Mouse (Mus musculus): ENCODE measurements around the gene Gm17655. TPM values are rescaled to one million over a fixed set of nuclear protein-coding genes. Genes with fewer than 3 reads are reported as not detected.
A peak's percentile ranks its signal among the peaks of the same experiment; 100 is the strongest.
"Not testable (repeated sequence)": the region's sequence is repeated elsewhere in the genome, so short reads cannot be mapped to it uniquely, and the experiment has no call there.

Gm17655 gene
- polyA plus RNA-seq, 1 experiment from 2014 or later: 6.4 TPM

DNA sequence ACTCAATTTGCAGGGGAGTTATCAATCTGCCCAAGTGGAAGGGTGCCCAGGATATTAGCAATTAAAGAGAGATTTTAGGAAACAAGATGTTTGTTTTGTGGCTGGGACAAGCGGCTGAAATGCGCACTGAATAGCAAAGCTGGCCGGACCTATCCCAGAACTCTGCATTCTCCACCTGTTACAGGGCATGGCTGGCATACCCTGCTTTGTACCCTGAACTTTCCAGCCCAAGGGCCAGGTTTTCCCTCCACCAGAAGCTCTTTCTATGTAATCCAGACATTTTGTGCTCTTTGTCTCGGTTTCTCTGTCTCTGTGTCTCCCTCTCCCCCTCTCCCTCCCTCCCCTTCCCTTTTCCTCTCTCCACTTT lies 22.5 kb upstream of the Gm17655 start:
- Histone ChIP-seq H3K4me2 (ENCODE audit: low read depth, low read length, severe bottlenecking) (peak overlapping the region; percentile 53), H3K4me3 (ENCODE audit: low read depth, low read length) (peak overlapping the region; percentile 49), H3K27me3 (ENCODE audit: control insufficient read depth, insufficient read depth, low read length) (no peaks in the 10 kb centered on the region), H3K4me1 (replicated peaks; ENCODE audit: control insufficient read depth, insufficient read depth, low read length) (no peaks in the 10 kb centered on the region; the same call in 1 of the 2 replicates), H3K36me3 (ENCODE audit: control insufficient read depth, insufficient read depth, low read length) (no peaks in the 10 kb centered on the region), H3K27ac (ENCODE audit: low read depth, low read length) (no peak overlapping the region), H3K9me3 (ENCODE audit: control insufficient read depth, low read length) (no peaks in the 10 kb centered on the region), H3K9ac (ENCODE audit: low read length) (peak overlapping the region; percentile 65)
- peak; percentile 4 for ATAC-seq (replicated peaks; ENCODE audit: low FRiP score)
- no peak for DNase-seq (ENCODE audit: low spot score)
- 4% methylated on average over 4 of the region's 4 CpGs for WGBS

GRCm38 (mm10) chr5:110094030-110094846 lies 21.9 kb upstream of the Gm17655 start, which contains the start of gene Gm35315:
Gm35315 (minus strand) TSS chr5:110094420.
- peak within 1 kb of the TSS; percentile 53 for H3K4me2 ChIP-seq (ENCODE audit: low read depth, low read length, severe bottlenecking)
- H3K9ac ChIP-seq (ENCODE audit: low read length): peak within 1 kb of the TSS; percentile 65
- no peaks in the 10 kb centered on the region; the same call in 1 of the 2 replicates for H3K4me1 ChIP-seq (replicated peaks; ENCODE audit: control insufficient read depth, insufficient read depth, low read length)
- no peaks in the 10 kb centered on the region for H3K36me3 ChIP-seq (ENCODE audit: control insufficient read depth, insufficient read depth, low read length)
- no peaks in the 10 kb centered on the region for H3K27me3 ChIP-seq (ENCODE audit: control insufficient read depth, insufficient read depth, low read length)
- H3K9me3 ChIP-seq (ENCODE audit: control insufficient read depth, low read length): no peaks in the 10 kb centered on the region
- peak within 1 kb of the TSS; percentile 49 for H3K4me3 ChIP-seq (ENCODE audit: low read depth, low read length)
- peak; percentile 98 for ATAC-seq (replicated peaks; ENCODE audit: low FRiP score)
- WGBS: under 1% methylated on average over 25 of the region's 25 CpGs
- no peak within 1 kb of the TSS for H3K27ac ChIP-seq (ENCODE audit: low read depth, low read length)
- DNase-seq (ENCODE audit: low spot score): peak; percentile 89

GRCm38 (mm10) chr5:110091546-110091945 lies 19.2 kb upstream of the Gm17655 start:
- H3K27me3 ChIP-seq (ENCODE audit: control insufficient read depth, insufficient read depth, low read length): no peaks in the 10 kb centered on the region
- H3K27ac ChIP-seq (ENCODE audit: low read depth, low read length): no peak overlapping the region
- no peak for DNase-seq (ENCODE audit: low spot score)
- H3K9ac ChIP-seq (ENCODE audit: low read length): no peak overlapping the region
- H3K9me3 ChIP-seq (ENCODE audit: control insufficient read depth, low read length): no peaks in the 10 kb centered on the region
- no peak for ATAC-seq (replicated peaks; ENCODE audit: low FRiP score)
- no peaks in the 10 kb centered on the region for H3K36me3 ChIP-seq (ENCODE audit: control insufficient read depth, insufficient read depth, low read length)
- no peak overlapping the region for H3K4me3 ChIP-seq (ENCODE audit: low read depth, low read length)
- no peaks in the 10 kb centered on the region; the same call in 1 of the 2 replicates for H3K4me1 ChIP-seq (replicated peaks; ENCODE audit: control insufficient read depth, insufficient read depth, low read length)
- WGBS: 85% methylated on average over 2 of the region's 2 CpGs
- no peak overlapping the region for H3K4me2 ChIP-seq (ENCODE audit: low read depth, low read length, severe bottlenecking)

GRCm38 (mm10) chr5:110086161-110086866 lies 14.0 kb upstream of the Gm17655 start:
- H3K27me3 ChIP-seq (ENCODE audit: control insufficient read depth, insufficient read depth, low read length): no peaks in the 10 kb centered on the region
- H3K9ac ChIP-seq (ENCODE audit: low read length): no peak overlapping the region

DNA sequence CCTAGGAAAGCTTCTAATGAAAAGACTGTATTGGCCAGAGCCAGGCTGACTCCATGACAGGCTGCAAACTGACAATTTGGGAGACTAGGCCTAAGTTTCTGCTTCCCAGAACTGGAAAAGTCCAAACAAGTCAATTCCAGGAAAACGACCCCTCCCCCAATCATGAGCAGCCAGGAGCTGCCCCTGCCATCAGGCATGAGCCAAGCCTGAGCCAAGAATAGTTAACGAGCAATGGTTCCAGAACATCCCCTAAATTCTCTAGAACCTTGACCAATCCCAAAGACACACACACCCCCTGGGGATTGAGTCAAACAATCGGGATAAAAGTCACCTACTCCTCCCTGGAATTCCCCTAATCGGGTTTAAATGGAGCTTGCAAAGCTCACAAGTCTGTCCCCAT lies 10.6 kb upstream of the Gm17655 start:
- H3K9me3 ChIP-seq (ENCODE audit: control insufficient read depth, low read length): peaks cover 7% of the 10 kb centered on the region; the same call in 1 of the 2 replicates
- H3K27ac ChIP-seq (ENCODE audit: low read depth, low read length): no peak overlapping the region
- H3K4me3 ChIP-seq (ENCODE audit: low read depth, low read length): no peak overlapping the region
- H3K4me2 ChIP-seq (ENCODE audit: low read depth, low read length, severe bottlenecking): no peak overlapping the region
- DNase-seq (ENCODE audit: low spot score) (no peak), ATAC-seq (replicated peaks; ENCODE audit: low FRiP score) (no peak)
- H3K27me3 ChIP-seq (ENCODE audit: control insufficient read depth, insufficient read depth, low read length): no peaks in the 10 kb centered on the region
- no peaks in the 10 kb centered on the region; the same call in 1 of the 2 replicates for H3K36me3 ChIP-seq (ENCODE audit: control insufficient read depth, insufficient read depth, low read length)
- no peaks in the 10 kb centered on the region for H3K4me1 ChIP-seq (replicated peaks; ENCODE audit: control insufficient read depth, insufficient read depth, low read length)
- 83% methylated on average over 4 of the region's 4 CpGs for WGBS
- no peak overlapping the region for H3K9ac ChIP-seq (ENCODE audit: low read length)

More at GRCm38 (mm10) chr5:110086161-110086866, 14.0 kb upstream of the Gm17655 start:
- H3K27ac ChIP-seq (ENCODE audit: low read depth, low read length): no peak overlapping the region
- H3K4me2 ChIP-seq (ENCODE audit: low read depth, low read length, severe bottlenecking): no peak overlapping the region
- H3K4me3 ChIP-seq (ENCODE audit: low read depth, low read length): no peak overlapping the region
- H3K4me1 ChIP-seq (replicated peaks; ENCODE audit: control insufficient read depth, insufficient read depth, low read length): no peaks in the 10 kb centered on the region
- H3K36me3 ChIP-seq (ENCODE audit: control insufficient read depth, insufficient read depth, low read length): no peaks in the 10 kb centered on the region
- WGBS: 39% methylated on average over 14 of the region's 14 CpGs
- DNase-seq (ENCODE audit: low spot score) (no peak), ATAC-seq (replicated peaks; ENCODE audit: low FRiP score) (no peak)
- H3K9me3 ChIP-seq (ENCODE audit: control insufficient read depth, low read length): no peaks in the 10 kb centered on the region

DNA sequence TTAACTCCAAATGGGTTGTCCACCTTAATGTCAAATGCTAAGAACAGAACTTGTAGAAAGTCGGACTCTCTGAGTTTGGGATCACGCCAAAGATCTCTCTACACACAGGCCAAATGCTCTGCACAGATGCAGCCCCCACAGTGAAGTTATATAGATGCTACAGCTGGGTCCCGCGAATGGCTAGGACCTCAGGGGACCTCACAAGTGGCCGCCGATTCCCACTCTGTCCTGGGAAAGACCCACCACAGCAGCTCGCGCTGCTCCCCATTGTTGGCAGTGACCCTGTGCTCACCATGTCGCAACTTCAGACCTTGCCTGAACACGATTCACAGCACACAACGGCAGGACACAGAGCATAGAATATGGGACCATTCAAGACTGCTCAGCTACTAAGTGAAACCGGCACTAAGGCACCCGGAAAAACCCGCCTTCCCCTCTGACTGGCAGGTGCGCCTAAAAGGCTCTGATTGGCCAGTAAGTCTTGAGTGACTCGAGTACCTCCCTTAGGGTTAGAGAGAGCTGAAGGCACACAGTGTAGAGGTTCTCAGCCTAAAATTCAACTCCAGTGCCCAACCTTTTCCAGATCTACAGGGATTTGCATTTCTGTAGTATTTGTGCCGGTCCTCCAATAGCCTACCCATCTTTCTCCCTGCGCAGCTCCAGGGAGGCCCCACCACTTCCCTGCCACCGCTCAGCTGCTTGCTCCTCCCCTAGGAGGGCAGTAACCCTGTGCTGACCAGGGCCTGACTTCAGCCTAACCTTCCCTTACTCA lies 14.5 kb downstream of the Gm17655 start:
- peak overlapping the region; percentile 60 for H3K9ac ChIP-seq (ENCODE audit: low read length)
- no peaks in the 10 kb centered on the region for H3K9me3 ChIP-seq (ENCODE audit: control insufficient read depth, low read length)
- H3K36me3 ChIP-seq (ENCODE audit: control insufficient read depth, insufficient read depth, low read length): no peaks in the 10 kb centered on the region
- DNase-seq (ENCODE audit: low spot score): peak; percentile 74
- 0 out of 2 replicates have a peak overlapping the region, but pooled peaks have one; percentile 3 for H3K27ac ChIP-seq (ENCODE audit: low read depth, low read length)
- peak overlapping the region; percentile 46 for H3K4me3 ChIP-seq (ENCODE audit: low read depth, low read length)
- peak overlapping the region; percentile 50 for H3K4me2 ChIP-seq (ENCODE audit: low read depth, low read length, severe bottlenecking)
- no peaks in the 10 kb centered on the region for H3K27me3 ChIP-seq (ENCODE audit: control insufficient read depth, insufficient read depth, low read length)
- no peaks in the 10 kb centered on the region for H3K4me1 ChIP-seq (replicated peaks; ENCODE audit: control insufficient read depth, insufficient read depth, low read length)
- WGBS: 3% methylated on average over 19 of the region's 19 CpGs
- ATAC-seq (replicated peaks; ENCODE audit: low FRiP score): peak; percentile 99

GRCm38 (mm10) chr5:110023694-110024427 lies 48.5 kb downstream of the Gm17655 start:
- DNase-seq (ENCODE audit: low spot score) (peak; percentile 74), ATAC-seq (replicated peaks; ENCODE audit: low FRiP score) (peak; percentile 96)
- Histone ChIP-seq H3K4me2 (ENCODE audit: low read depth, low read length, severe bottlenecking) (peak overlapping the region; percentile 37; the same call in 1 of the 2 replicates), H3K9ac (ENCODE audit: low read length) (peak overlapping the region; percentile 37; the same call in 1 of the 2 replicates), H3K27ac (ENCODE audit: low read depth, low read length) (peak overlapping the region; percentile 53; the same call in 1 of the 2 replicates), H3K4me3 (ENCODE audit: low read depth, low read length) (peak overlapping the region; percentile 7; the same call in 1 of the 2 replicates)
- not testable (repeated sequence) for H3K4me1 ChIP-seq (replicated peaks; ENCODE audit: control insufficient read depth, insufficient read depth, low read length); H3K36me3 ChIP-seq (ENCODE audit: control insufficient read depth, insufficient read depth, low read length); H3K27me3 ChIP-seq (ENCODE audit: control insufficient read depth, insufficient read depth, low read length); H3K9me3 ChIP-seq (ENCODE audit: control insufficient read depth, low read length)
- WGBS: 32% methylated on average over 8 of the region's 8 CpGs
